Mouse (Mus musculus): ENCODE results near the gene Fgfr2. TPM values are rescaled to one million over a fixed set of nuclear protein-coding genes. Genes with fewer than 3 reads are reported as not detected.

The Fgfr2 gene
- polyA plus RNA-seq, 1 experiment from 2014 or later = 24.9 TPM

- Histone ChIP-seq H3K9ac (ENCODE audit: low read depth, low read length) (no peak overlapping the region), H3K36me3 (ENCODE audit: control insufficient read depth, insufficient read depth, low read length) (no peaks in the 10 kb centered on the region)
- 48% methylated on average over 17 of the region's 17 CpGs for WGBS (ENCODE audit: insufficient replicate concordance)
These were observed 449.0 kb downstream of the Fgfr2 start for GRCm38 (mm10) chr7:132673931-132674755.

GRCm38 (mm10) chr7:132672481-132672959, 450.6 kb downstream of the Fgfr2 start:
- Histone ChIP-seq H3K4me2 (no peak overlapping the region), H3K4me3 (ENCODE audit: low read depth, low read length) (no peak overlapping the region), H3K4me1 (ENCODE audit: control insufficient read depth, insufficient read depth, low read length) (peaks cover 12% of the 10 kb centered on the region; the same call in 1 of the 2 replicates), H3K27me3 (ENCODE audit: control insufficient read depth, insufficient read depth, low read length) (no peaks in the 10 kb centered on the region), H3K9me3 (replicated peaks; ENCODE audit: control insufficient read depth, low read length) (no peaks in the 10 kb centered on the region), H3K36me3 (ENCODE audit: control insufficient read depth, insufficient read depth, low read length) (no peaks in the 10 kb centered on the region), H3K9ac (ENCODE audit: low read depth, low read length) (no peak overlapping the region), H3K27ac (ENCODE audit: low read depth, low read length) (no peak overlapping the region)
- ATAC-seq (replicated peaks; ENCODE audit: insufficient number of reproducible peaks, low FRiP score, low TSS enrichment) = no peak
- WGBS (ENCODE audit: insufficient replicate concordance) = 66% methylated on average over 7 of the region's 7 CpGs

More at GRCm38 (mm10) chr7:132673931-132674755, 449.0 kb downstream of the Fgfr2 start:
- Histone ChIP-seq H3K27ac (ENCODE audit: low read depth, low read length) (peak overlapping the region; percentile 64), H3K4me3 (ENCODE audit: low read depth, low read length) (no peak overlapping the region), H3K9me3 (replicated peaks; ENCODE audit: control insufficient read depth, low read length) (no peaks in the 10 kb centered on the region), H3K27me3 (ENCODE audit: control insufficient read depth, insufficient read depth, low read length) (no peaks in the 10 kb centered on the region), H3K4me1 (ENCODE audit: control insufficient read depth, insufficient read depth, low read length) (peaks cover 12% of the 10 kb centered on the region; the same call in 1 of the 2 replicates), H3K4me2 (no peak overlapping the region)
- no peak for ATAC-seq (replicated peaks; ENCODE audit: insufficient number of reproducible peaks, low FRiP score, low TSS enrichment)

- Histone ChIP-seq H3K4me3 (ENCODE audit: low read depth, low read length) (no peak overlapping the region), H3K27me3 (ENCODE audit: control insufficient read depth, insufficient read depth, low read length) (no peaks in the 10 kb centered on the region), H3K4me1 (ENCODE audit: control insufficient read depth, insufficient read depth, low read length) (peaks cover 12% of the 10 kb centered on the region; the same call in 1 of the 2 replicates), H3K9me3 (replicated peaks; ENCODE audit: control insufficient read depth, low read length) (no peaks in the 10 kb centered on the region), H3K36me3 (ENCODE audit: control insufficient read depth, insufficient read depth, low read length) (no peaks in the 10 kb centered on the region), H3K27ac (ENCODE audit: low read depth, low read length) (no peak overlapping the region), H3K4me2 (no peak overlapping the region), H3K9ac (ENCODE audit: low read depth, low read length) (no peak overlapping the region)
- 76% methylated on average over 3 of the region's 3 CpGs for WGBS (ENCODE audit: insufficient replicate concordance)
- ATAC-seq (replicated peaks; ENCODE audit: insufficient number of reproducible peaks, low FRiP score, low TSS enrichment) = no peak
These were observed 452.3 kb downstream of the Fgfr2 start for GRCm38 (mm10) chr7:132670863-132671165.

GRCm38 (mm10) chr7:132669999-132670862, 452.9 kb downstream of the Fgfr2 start:
- H3K9me3 ChIP-seq (replicated peaks; ENCODE audit: control insufficient read depth, low read length) = no peaks in the 10 kb centered on the region
- H3K4me3 ChIP-seq (ENCODE audit: low read depth, low read length) = no peak overlapping the region
- H3K4me1 ChIP-seq (ENCODE audit: control insufficient read depth, insufficient read depth, low read length) = peaks cover 12% of the 10 kb centered on the region; the same call in 1 of the 2 replicates
- no peak for ATAC-seq (replicated peaks; ENCODE audit: insufficient number of reproducible peaks, low FRiP score, low TSS enrichment)
- no peak overlapping the region for H3K4me2 ChIP-seq
- H3K27ac ChIP-seq (ENCODE audit: low read depth, low read length) = no peak overlapping the region
- no peaks in the 10 kb centered on the region for H3K27me3 ChIP-seq (ENCODE audit: control insufficient read depth, insufficient read depth, low read length)
- no peaks in the 10 kb centered on the region for H3K36me3 ChIP-seq (ENCODE audit: control insufficient read depth, insufficient read depth, low read length)
- WGBS (ENCODE audit: insufficient replicate concordance) = 81% methylated on average over 20 of the region's 20 CpGs
- no peak overlapping the region for H3K9ac ChIP-seq (ENCODE audit: low read depth, low read length)

- Histone ChIP-seq H3K36me3 (ENCODE audit: control insufficient read depth, insufficient read depth, low read length) (no peaks in the 10 kb centered on the region), H3K9ac (ENCODE audit: low read depth, low read length) (no peak overlapping the region), H3K27ac (ENCODE audit: low read depth, low read length) (no peak overlapping the region), H3K27me3 (ENCODE audit: control insufficient read depth, insufficient read depth, low read length) (no peaks in the 10 kb centered on the region; the same call in 1 of the 2 replicates), H3K9me3 (replicated peaks; ENCODE audit: control insufficient read depth, low read length) (no peaks in the 10 kb centered on the region), H3K4me1 (ENCODE audit: control insufficient read depth, insufficient read depth, low read length) (peaks cover 3% of the 10 kb centered on the region; the same call in 1 of the 2 replicates), H3K4me3 (ENCODE audit: low read depth, low read length) (no peak overlapping the region), H3K4me2 (no peak overlapping the region)
- ATAC-seq (replicated peaks; ENCODE audit: insufficient number of reproducible peaks, low FRiP score, low TSS enrichment) = no peak
- 70% methylated on average over 2 of the region's 2 CpGs for WGBS (ENCODE audit: insufficient replicate concordance)
These were observed 454.5 kb downstream of the Fgfr2 start for GRCm38 (mm10) chr7:132668604-132669003.

- Histone ChIP-seq H3K4me1 (ENCODE audit: control insufficient read depth, insufficient read depth, low read length) (peaks cover 9% of the 10 kb centered on the region), H3K36me3 (ENCODE audit: control insufficient read depth, insufficient read depth, low read length) (no peaks in the 10 kb centered on the region), H3K4me2 (no peak overlapping the region), H3K27ac (ENCODE audit: low read depth, low read length) (no peak overlapping the region), H3K9me3 (replicated peaks; ENCODE audit: control insufficient read depth, low read length) (no peaks in the 10 kb centered on the region), H3K4me3 (ENCODE audit: low read depth, low read length) (no peak overlapping the region), H3K27me3 (ENCODE audit: control insufficient read depth, insufficient read depth, low read length) (no peaks in the 10 kb centered on the region; the same call in 1 of the 2 replicates), H3K9ac (ENCODE audit: low read depth, low read length) (no peak overlapping the region)
- WGBS (ENCODE audit: insufficient replicate concordance) = 75% methylated on average over 4 of the region's 4 CpGs
- no peak for ATAC-seq (replicated peaks; ENCODE audit: insufficient number of reproducible peaks, low FRiP score, low TSS enrichment)
These were observed 456.6 kb downstream of the Fgfr2 start for GRCm38 (mm10) chr7:132666516-132666915.

GRCm38 (mm10) chr7:132665664-132666382, 457.3 kb downstream of the Fgfr2 start:
- Histone ChIP-seq H3K4me1 (ENCODE audit: control insufficient read depth, insufficient read depth, low read length) (peaks cover 13% of the 10 kb centered on the region), H3K27me3 (ENCODE audit: control insufficient read depth, insufficient read depth, low read length) (no peaks in the 10 kb centered on the region; the same call in 1 of the 2 replicates), H3K27ac (ENCODE audit: low read depth, low read length) (no peak overlapping the region), H3K9ac (ENCODE audit: low read depth, low read length) (no peak overlapping the region), H3K4me2 (no peak overlapping the region), H3K36me3 (ENCODE audit: control insufficient read depth, insufficient read depth, low read length) (no peaks in the 10 kb centered on the region), H3K9me3 (replicated peaks; ENCODE audit: control insufficient read depth, low read length) (no peaks in the 10 kb centered on the region), H3K4me3 (ENCODE audit: low read depth, low read length) (no peak overlapping the region)
- 50% methylated on average over 8 of the region's 8 CpGs for WGBS (ENCODE audit: insufficient replicate concordance)
- no peak for ATAC-seq (replicated peaks; ENCODE audit: insufficient number of reproducible peaks, low FRiP score, low TSS enrichment)

GRCm38 (mm10) chr7:132664815-132665214, 458.3 kb downstream of the Fgfr2 start:
- no peak for ATAC-seq (replicated peaks; ENCODE audit: insufficient number of reproducible peaks, low FRiP score, low TSS enrichment)
- WGBS (ENCODE audit: insufficient replicate concordance) = 73% methylated on average over 6 of the region's 6 CpGs
- peaks cover 22% of the 10 kb centered on the region for H3K4me1 ChIP-seq (ENCODE audit: control insufficient read depth, insufficient read depth, low read length)

More at GRCm38 (mm10) chr7:132664815-132665214, 458.3 kb downstream of the Fgfr2 start:
- Histone ChIP-seq H3K4me2 (no peak overlapping the region), H3K4me3 (ENCODE audit: low read depth, low read length) (no peak overlapping the region), H3K27ac (ENCODE audit: low read depth, low read length) (no peak overlapping the region), H3K9me3 (replicated peaks; ENCODE audit: control insufficient read depth, low read length) (no peaks in the 10 kb centered on the region), H3K27me3 (ENCODE audit: control insufficient read depth, insufficient read depth, low read length) (no peaks in the 10 kb centered on the region; the same call in 1 of the 2 replicates), H3K9ac (ENCODE audit: low read depth, low read length) (no peak overlapping the region), H3K36me3 (ENCODE audit: control insufficient read depth, insufficient read depth, low read length) (no peaks in the 10 kb centered on the region)

All from heart, embryonic 11.5 days (tissue).